Mouse (Mus musculus) liver, adult 2 months (tissue): ENCODE measurements at regions not wholly inside any gene's neighbourhood (a gene's known extent, or its start where the extent isn't known, plus 50 kb on each side); places are given as distances from the start of the nearest gene placed in this dataset.

Experiments
- CTCF ChIP-seq: fragments of 200-500 bp; IDR thresholded peaks from 2 replicates; pipeline ENCODE4 v1.5.1; 2011; ENCODE audit warnings: low read depth, low read length, control low read depth
- POLR2A ChIP-seq: fragments of 200-500 bp; IDR thresholded peaks from 2 replicates; pipeline ENCODE4 v1.6.1; 2011; ENCODE audit warnings: low read length, control low read depth; ENCODE audit not compliant: insufficient read depth; ENCODE audit errors: extremely low read depth

DNA sequence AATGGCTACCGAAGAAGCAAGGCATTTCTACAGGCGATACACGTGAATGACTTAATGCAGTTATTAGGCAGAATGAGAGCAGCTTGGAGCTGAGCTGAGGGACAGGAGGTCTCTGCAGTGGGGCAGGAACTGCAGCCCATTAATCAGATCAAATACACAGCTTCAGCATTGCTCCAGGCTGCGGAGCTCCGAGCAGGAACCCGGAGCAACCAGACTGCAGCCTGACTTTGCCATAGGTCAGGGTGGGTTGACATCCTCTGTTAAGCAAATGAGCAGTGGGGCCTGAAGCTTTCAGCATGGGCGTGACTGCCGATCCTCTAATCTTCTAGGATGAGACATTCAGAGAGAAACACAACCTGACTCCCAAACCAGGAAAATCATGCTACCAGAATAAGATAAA is 555.4 kb upstream of the Slc35b3 start:
- no peak for TF ChIP-seq CTCF
- TF ChIP-seq POLR2A, result no peak
